Mouse (Mus musculus) testis, adult 2 months (tissue): ENCODE measurements around the gene C1qc.

Source experiments
- CTCF ChIP-seq: fragments of 200-500 bp; IDR thresholded peaks from 2 replicates; pipeline ENCODE4 v1.5.1; 2012; ENCODE audit warnings: low read depth, mild to moderate bottlenecking, inconsistent platforms, low read length, moderate library complexity; ENCODE audit not compliant: control insufficient read depth, insufficient read depth, insufficient replicate concordance
- POLR2A ChIP-seq: fragments of 200-500 bp; IDR thresholded peaks from 2 replicates; pipeline ENCODE4 v1.6.1; 2012; ENCODE audit warnings: low read depth, mild to moderate bottlenecking, inconsistent platforms, low read length, moderate library complexity; ENCODE audit not compliant: control insufficient read depth

GRCm38 (mm10) chr4:136868371-136868770 lies 24.5 kb downstream of the C1qc start:
- TF ChIP-seq CTCF = no peak
- TF ChIP-seq POLR2A = no peak
